Mouse (Mus musculus): Measurements from ENCODE around the gene Nedd9. TPM values are rescaled to one million over a fixed set of nuclear protein-coding genes. Genes with fewer than 3 reads are reported as not detected.

Gene Nedd9
- polyA plus RNA-seq, 1 experiment from 2014 or later, result 13.3 TPM

Other genes starting within 250 kb of the Nedd9 start
- 28.6 and 30.6 TPM in 2 replicates for gene Smim13, start 237.5 kb downstream of the Nedd9 start, polyA plus RNA-seq (2015; fragmentation: Nextera tagmentation; extraction: Ambion mirVana)
- not detected in 2 replicates for gene Gm17364, start 213.4 kb downstream of the Nedd9 start, polyA plus RNA-seq (2015; fragmentation: Nextera tagmentation; extraction: Ambion mirVana)
- gene Tmem170b, start 118.5 kb upstream of the Nedd9 start, polyA plus RNA-seq (2015; fragmentation: Nextera tagmentation; extraction: Ambion mirVana), result 42.9 and 47.3 TPM in 2 replicates

All from hindbrain, embryonic 15.5 days (tissue).